Mouse (Mus musculus): ENCODE data around the gene Rpl5. TPM values are rescaled to one million over a fixed set of nuclear protein-coding genes. Genes with fewer than 3 reads are reported as not detected.

Rpl5 gene
- total RNA-seq, 1 experiment from 2014 or later, result 63.2 TPM

GRCm38 (mm10) chr5:107942941-107943340 is 42.6 kb downstream of the Rpl5 start:
- no peak for DNase-seq

DNA sequence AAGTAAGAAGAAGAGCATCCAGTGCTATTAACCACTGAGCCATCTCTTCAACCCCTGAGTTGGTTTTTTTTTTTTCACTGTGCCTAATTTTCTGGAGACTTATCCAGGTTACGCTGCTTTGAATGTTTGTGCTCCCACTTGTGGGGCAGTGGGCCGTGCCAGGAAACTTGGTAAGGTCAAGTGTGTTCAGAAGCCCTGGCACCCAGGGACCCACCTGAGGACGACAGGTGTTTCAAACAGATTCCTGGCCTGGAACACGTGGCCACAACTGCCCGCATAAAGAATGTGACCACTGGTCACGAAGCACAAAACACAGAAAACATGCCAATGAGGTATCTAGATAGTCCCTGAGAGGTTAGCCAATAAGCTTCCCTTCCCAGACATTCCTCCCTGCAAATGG is 43.2 kb downstream of the Rpl5 start:
- no peak for DNase-seq

DNA sequence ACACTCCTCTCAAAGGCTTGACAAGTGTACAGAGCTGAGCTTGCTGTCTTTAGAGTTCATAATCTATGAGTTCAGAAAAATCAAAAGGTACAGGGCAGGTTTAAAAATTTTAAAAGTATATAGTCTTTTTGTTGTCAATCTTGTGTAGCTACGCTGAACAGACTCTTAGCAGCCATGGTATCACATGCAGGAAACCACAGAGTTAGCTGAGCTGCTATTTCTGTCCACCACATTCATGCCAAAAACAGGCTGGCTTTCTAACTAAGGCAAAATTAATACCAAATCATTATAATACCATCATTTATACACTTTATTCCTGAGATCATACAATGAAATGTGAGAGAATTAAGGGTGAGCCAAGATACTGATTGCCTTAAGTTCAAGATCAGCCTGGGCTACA is 46.2 kb downstream of the Rpl5 start:
- no peak for DNase-seq

GRCm38 (mm10) chr5:107947548-107947947 is 47.2 kb downstream of the Rpl5 start:
- no peak for DNase-seq

GRCm38 (mm10) chr5:107948899-107949298 is 48.6 kb downstream of the Rpl5 start:
- no peak for DNase-seq

DNA sequence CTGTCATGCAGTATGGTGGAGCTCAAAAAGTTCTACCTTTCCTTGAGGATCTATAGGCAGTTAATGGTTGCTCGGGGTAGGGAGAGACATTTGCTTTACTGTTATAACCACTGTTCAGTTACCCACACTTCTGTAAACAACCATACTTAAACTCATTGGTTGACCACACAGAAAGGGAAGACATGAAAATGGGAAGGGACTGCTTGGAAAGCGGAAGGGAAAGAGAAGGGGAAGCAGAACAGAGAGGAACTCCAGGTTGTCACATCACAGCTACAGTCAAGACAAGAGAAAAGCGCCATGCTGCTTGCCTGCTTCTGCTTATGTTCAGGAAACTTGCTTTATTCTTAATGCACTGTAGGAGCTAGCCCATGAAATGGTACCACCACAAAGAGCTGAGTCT is 49.3 kb downstream of the Rpl5 start:
- DNase-seq, result no peak

DNA sequence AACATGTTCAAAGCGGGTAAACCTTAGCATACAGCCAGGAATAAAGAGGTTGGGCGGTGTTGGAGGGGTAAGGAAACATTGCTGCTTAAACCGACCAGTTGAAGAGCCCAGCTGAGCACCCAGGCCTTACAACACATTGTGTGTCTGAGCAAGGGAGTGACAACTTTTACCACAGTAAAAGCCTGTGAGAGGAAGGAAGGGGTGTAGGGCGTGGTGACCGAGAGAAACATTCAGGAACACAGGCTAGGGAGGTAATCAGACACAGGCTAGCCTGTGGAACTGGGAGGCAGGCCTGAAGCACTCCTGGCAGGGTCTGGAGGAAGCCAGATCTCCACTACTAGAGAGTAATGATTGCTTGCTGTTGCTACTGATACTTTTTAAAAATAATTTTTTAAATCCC is 50.3 kb downstream of the Rpl5 start:
- DNase-seq, result no peak

Other genes with a start within 250 kb of the Rpl5 start
- gene Gfi1, start 174.5 kb upstream of the Rpl5 start, total RNA-seq (2021), result 0.30 and 0.56 TPM in 2 replicates
- gene Ube2d2b, start 70.4 kb upstream of the Rpl5 start, total RNA-seq (2021), result not detected in 2 replicates
- gene Evi5, start 25.4 kb upstream of the Rpl5 start, total RNA-seq (2021), result 53.6 and 55.9 TPM in 2 replicates
- 15.5 and 18.4 TPM in 2 replicates for gene Fam69a, start 86.6 kb downstream of the Rpl5 start, total RNA-seq (2021)
- gene Mtf2, start 165.2 kb downstream of the Rpl5 start, total RNA-seq (2021), result 22.7 and 27.9 TPM in 2 replicates
- gene Tmed5, start 232.1 kb downstream of the Rpl5 start, total RNA-seq (2021), result 86.5 and 90.7 TPM in 2 replicates
- gene Ccdc18, start 232.4 kb downstream of the Rpl5 start, total RNA-seq (2021), result 2.3 and 2.6 TPM in 2 replicates